Mouse (Mus musculus): ENCODE measurements around the gene Zkscan2. TPM values are rescaled to one million over a fixed set of nuclear protein-coding genes. Genes with fewer than 3 reads are reported as not detected.
A peak's percentile ranks its signal among the peaks of the same experiment; 100 is the strongest.

Gene Zkscan2
- polyA plus RNA-seq (2016; fragmentation: Nextera tagmentation; extraction: Ambion mirVana): 2.2 and 3.8 TPM in 2 replicates

- WGBS: 2% methylated on average over 71 of the region's 71 CpGs
- H3K9me3 ChIP-seq (replicated peaks): no peaks in the 10 kb centered on the region
- peak within 1 kb of the TSS; percentile 85 for H3K27ac ChIP-seq
- no peaks in the 10 kb centered on the region for H3K36me3 ChIP-seq
- peaks cover 18% of the 10 kb centered on the region for H3K27me3 ChIP-seq (ENCODE audit: low read depth, poor library complexity, severe bottlenecking)
- peak within 1 kb of the TSS; percentile 79 for H3K4me3 ChIP-seq
- peak; percentile 87 for DNase-seq (ENCODE audit: low spot score)
- peaks cover 18% of the 10 kb centered on the region for H3K4me1 ChIP-seq
Measured at GRCm38 (mm10) chr7:123500239-123501219, at the start of gene Zkscan2. TSS of gene Zkscan2 (minus strand) at chr7:123500449.

GRCm38 (mm10) chr7:123529190-123529589 is 28.9 kb upstream of the Zkscan2 start:
- H3K4me3 ChIP-seq: no peak overlapping the region
- H3K4me1 ChIP-seq: no peaks in the 10 kb centered on the region
- no peaks in the 10 kb centered on the region for H3K27me3 ChIP-seq (ENCODE audit: low read depth, poor library complexity, severe bottlenecking)
- 85% methylated on average over 3 of the region's 3 CpGs for WGBS
- H3K9me3 ChIP-seq (replicated peaks): no peaks in the 10 kb centered on the region
- no peaks in the 10 kb centered on the region for H3K36me3 ChIP-seq
- H3K27ac ChIP-seq: no peak overlapping the region
- DNase-seq (ENCODE audit: low spot score): no peak

- H3K27me3 ChIP-seq (ENCODE audit: low read depth, poor library complexity, severe bottlenecking): no peaks in the 10 kb centered on the region
- WGBS: 17% methylated on average over 10 of the region's 10 CpGs
Measured at GRCm38 (mm10) chr7:123525761-123526160, 25.5 kb upstream of the Zkscan2 start.

GRCm38 (mm10) chr7:123524218-123524861 is 24.1 kb upstream of the Zkscan2 start:
- no peaks in the 10 kb centered on the region for H3K4me1 ChIP-seq
- H3K36me3 ChIP-seq: no peaks in the 10 kb centered on the region
- DNase-seq (ENCODE audit: low spot score): peak; percentile 82
- no peak overlapping the region for H3K4me3 ChIP-seq
- no peak overlapping the region for H3K27ac ChIP-seq
- WGBS: 28% methylated on average over 8 of the region's 8 CpGs
- no peaks in the 10 kb centered on the region for H3K27me3 ChIP-seq (ENCODE audit: low read depth, poor library complexity, severe bottlenecking)
- H3K9me3 ChIP-seq (replicated peaks): no peaks in the 10 kb centered on the region

More at GRCm38 (mm10) chr7:123525761-123526160, 25.5 kb upstream of the Zkscan2 start:
- no peak overlapping the region for H3K27ac ChIP-seq
- H3K4me1 ChIP-seq: no peaks in the 10 kb centered on the region
- no peaks in the 10 kb centered on the region for H3K9me3 ChIP-seq (replicated peaks)
- H3K36me3 ChIP-seq: no peaks in the 10 kb centered on the region
- no peak overlapping the region for H3K4me3 ChIP-seq
- no peak for DNase-seq (ENCODE audit: low spot score)

- H3K27me3 ChIP-seq (ENCODE audit: low read depth, poor library complexity, severe bottlenecking): no peaks in the 10 kb centered on the region
- H3K4me3 ChIP-seq: no peak overlapping the region
- no peak overlapping the region for H3K27ac ChIP-seq
- H3K36me3 ChIP-seq: no peaks in the 10 kb centered on the region
- H3K9me3 ChIP-seq (replicated peaks): 0 out of 2 replicates have a peak, but pooled peaks cover 6% of the 10 kb centered on the region
- H3K4me1 ChIP-seq: no peaks in the 10 kb centered on the region
- DNase-seq (ENCODE audit: low spot score): no peak
- 87% methylated on average over 7 of the region's 7 CpGs for WGBS
Measured at GRCm38 (mm10) chr7:123507946-123508345, 7.7 kb upstream of the Zkscan2 start.

- no peak overlapping the region for H3K4me3 ChIP-seq
- H3K27me3 ChIP-seq (ENCODE audit: low read depth, poor library complexity, severe bottlenecking): peaks cover 18% of the 10 kb centered on the region
- no peaks in the 10 kb centered on the region for H3K36me3 ChIP-seq
- H3K9me3 ChIP-seq (replicated peaks): 0 out of 2 replicates have a peak, but pooled peaks cover 6% of the 10 kb centered on the region
- 49% methylated on average over 1 of the region's 1 CpGs for WGBS
- DNase-seq (ENCODE audit: low spot score): peak; percentile 54
- no peak overlapping the region for H3K27ac ChIP-seq
- peaks cover 18% of the 10 kb centered on the region for H3K4me1 ChIP-seq
Measured at GRCm38 (mm10) chr7:123503358-123503757, 3.1 kb upstream of the Zkscan2 start.

GRCm38 (mm10) chr7:123499481-123500238 is 589 bp downstream of the Zkscan2 start:
- H3K36me3 ChIP-seq: no peaks in the 10 kb centered on the region
- peak overlapping the region; percentile 85 for H3K27ac ChIP-seq
- H3K27me3 ChIP-seq (ENCODE audit: low read depth, poor library complexity, severe bottlenecking): peaks cover 18% of the 10 kb centered on the region
- H3K4me3 ChIP-seq: peak overlapping the region; percentile 79
- WGBS: 49% methylated on average over 19 of the region's 19 CpGs
- peaks cover 18% of the 10 kb centered on the region for H3K4me1 ChIP-seq
- no peaks in the 10 kb centered on the region for H3K9me3 ChIP-seq (replicated peaks)
- peak; percentile 31 for DNase-seq (ENCODE audit: low spot score)

GRCm38 (mm10) chr7:123487703-123488102 is 12.5 kb downstream of the Zkscan2 start:
- no peaks in the 10 kb centered on the region for H3K27me3 ChIP-seq (ENCODE audit: low read depth, poor library complexity, severe bottlenecking)
- H3K9me3 ChIP-seq (replicated peaks): no peaks in the 10 kb centered on the region
- no peaks in the 10 kb centered on the region for H3K4me1 ChIP-seq
- H3K36me3 ChIP-seq: no peaks in the 10 kb centered on the region
- 88% methylated on average over 5 of the region's 5 CpGs for WGBS
- DNase-seq (ENCODE audit: low spot score): no peak
- no peak overlapping the region for H3K4me3 ChIP-seq
- H3K27ac ChIP-seq: no peak overlapping the region

- no peaks in the 10 kb centered on the region for H3K9me3 ChIP-seq (replicated peaks)
- 100% methylated on average over 1 of the region's 1 CpGs for WGBS
Measured at GRCm38 (mm10) chr7:123467961-123468360, 32.3 kb downstream of the Zkscan2 start.

GRCm38 (mm10) chr7:123465692-123466387 is 34.4 kb downstream of the Zkscan2 start:
- Histone ChIP-seq H3K4me1 (no peaks in the 10 kb centered on the region), H3K27ac (no peak overlapping the region), H3K4me3 (no peak overlapping the region), H3K27me3 (ENCODE audit: low read depth, poor library complexity, severe bottlenecking) (no peaks in the 10 kb centered on the region), H3K9me3 (replicated peaks) (no peaks in the 10 kb centered on the region), H3K36me3 (no peaks in the 10 kb centered on the region)
- 36% methylated on average over 6 of the region's 6 CpGs for WGBS
- DNase-seq (ENCODE audit: low spot score): peak; percentile 82

More at GRCm38 (mm10) chr7:123467961-123468360, 32.3 kb downstream of the Zkscan2 start:
- no peaks in the 10 kb centered on the region for H3K4me1 ChIP-seq
- no peak for DNase-seq (ENCODE audit: low spot score)
- H3K27ac ChIP-seq: no peak overlapping the region
- no peaks in the 10 kb centered on the region for H3K27me3 ChIP-seq (ENCODE audit: low read depth, poor library complexity, severe bottlenecking)
- H3K36me3 ChIP-seq: no peaks in the 10 kb centered on the region
- no peak overlapping the region for H3K4me3 ChIP-seq

GRCm38 (mm10) chr7:123463569-123463968 is 36.7 kb downstream of the Zkscan2 start:
- no peaks in the 10 kb centered on the region for H3K9me3 ChIP-seq (replicated peaks)
- no peak overlapping the region for H3K4me3 ChIP-seq
- WGBS: 77% methylated on average over 4 of the region's 4 CpGs
- H3K27ac ChIP-seq: no peak overlapping the region
- H3K27me3 ChIP-seq (ENCODE audit: low read depth, poor library complexity, severe bottlenecking): no peaks in the 10 kb centered on the region
- H3K4me1 ChIP-seq: no peaks in the 10 kb centered on the region
- no peak for DNase-seq (ENCODE audit: low spot score)
- no peaks in the 10 kb centered on the region for H3K36me3 ChIP-seq

GRCm38 (mm10) chr7:123462070-123462501 is 38.2 kb downstream of the Zkscan2 start, which contains the start of gene Aqp8:
TSS of gene Aqp8 (plus strand) at chr7:123462291.
- H3K4me3 ChIP-seq: no peak within 1 kb of the TSS
- H3K4me1 ChIP-seq: no peaks in the 10 kb centered on the region
- no peaks in the 10 kb centered on the region for H3K36me3 ChIP-seq
- H3K27me3 ChIP-seq (ENCODE audit: low read depth, poor library complexity, severe bottlenecking): no peaks in the 10 kb centered on the region
- no peak within 1 kb of the TSS for H3K27ac ChIP-seq
- 71% methylated on average over 9 of the region's 9 CpGs for WGBS
- no peaks in the 10 kb centered on the region for H3K9me3 ChIP-seq (replicated peaks)
- no peak for DNase-seq (ENCODE audit: low spot score)

Data from limb, embryonic 10.5 days (tissue).